Mouse (Mus musculus) hindbrain, embryonic 12.5 days (tissue): ENCODE data around the gene S100a5. TPM values are rescaled to one million over a fixed set of nuclear protein-coding genes. Genes with fewer than 3 reads are reported as not detected.

Experiments
- ATAC-seq: fragments of 200-750 bp; cut with Nextera tagmentation; 2 replicates; pipeline ENCODE4 v1.8.0; 2017; ENCODE audit warnings: moderate TSS enrichment; ENCODE audit not compliant: low FRiP score
- H3K27ac ChIP-seq: fragments of 300-500 bp; sonication (generic); 2 replicates; pipeline ENCODE4 v1.5.1; 2016; ENCODE audit warnings: mild to moderate bottlenecking
- H3K27me3 ChIP-seq: fragments of 300-500 bp; sonication (generic); 2 replicates; pipeline ENCODE4 v1.6.1; 2016; ENCODE audit warnings: mild to moderate bottlenecking
- H3K36me3 ChIP-seq: fragments of 300-500 bp; sonication (generic); 2 replicates; pipeline ENCODE4 v1.6.1; 2016; ENCODE audit warnings: mild to moderate bottlenecking
- H3K4me1 ChIP-seq: fragments of 300-500 bp; sonication (generic); 2 replicates; pipeline ENCODE4 v1.6.1; 2016
- H3K4me2 ChIP-seq: fragments of 300-500 bp; sonication (generic); replicated peaks from 2 replicates; pipeline ENCODE4 v1.6.1; 2016; ENCODE audit warnings: mild to moderate bottlenecking
- H3K4me3 ChIP-seq: fragments of 300-500 bp; sonication (generic); 2 replicates; pipeline ENCODE4 v1.5.1; 2016; ENCODE audit warnings: mild to moderate bottlenecking
- H3K9ac ChIP-seq: fragments of 300-500 bp; sonication (generic); 2 replicates; pipeline ENCODE4 v1.6.1; 2016; ENCODE audit warnings: mild to moderate bottlenecking, moderate library complexity
- H3K9me3 ChIP-seq: fragments of 300-500 bp; sonication (generic); replicated peaks from 2 replicates; pipeline ENCODE4 v1.6.1; 2016; ENCODE audit warnings: mild to moderate bottlenecking
- WGBS: fragments of 180-500 bp; shearing (Covaris S2); methylation state at CpG from one replicate; pipeline ENCODE4 v1.1.7; 2016; 5-methylcytosine and 5-hydroxymethylcytosine counted together
- polyA plus RNA-seq: library from polyadenylated mRNA; unstranded; fragments of >200 nt; fragmentation: Nextera tagmentation; extraction: Ambion mirVana; gene quantifications from 2 replicates; pipeline ENCODE4 v1.2.1, GENCODE M21; 2016

S100a5 gene
- polyA plus RNA-seq, 1 experiment from 2014 or later: not detected

DNA sequence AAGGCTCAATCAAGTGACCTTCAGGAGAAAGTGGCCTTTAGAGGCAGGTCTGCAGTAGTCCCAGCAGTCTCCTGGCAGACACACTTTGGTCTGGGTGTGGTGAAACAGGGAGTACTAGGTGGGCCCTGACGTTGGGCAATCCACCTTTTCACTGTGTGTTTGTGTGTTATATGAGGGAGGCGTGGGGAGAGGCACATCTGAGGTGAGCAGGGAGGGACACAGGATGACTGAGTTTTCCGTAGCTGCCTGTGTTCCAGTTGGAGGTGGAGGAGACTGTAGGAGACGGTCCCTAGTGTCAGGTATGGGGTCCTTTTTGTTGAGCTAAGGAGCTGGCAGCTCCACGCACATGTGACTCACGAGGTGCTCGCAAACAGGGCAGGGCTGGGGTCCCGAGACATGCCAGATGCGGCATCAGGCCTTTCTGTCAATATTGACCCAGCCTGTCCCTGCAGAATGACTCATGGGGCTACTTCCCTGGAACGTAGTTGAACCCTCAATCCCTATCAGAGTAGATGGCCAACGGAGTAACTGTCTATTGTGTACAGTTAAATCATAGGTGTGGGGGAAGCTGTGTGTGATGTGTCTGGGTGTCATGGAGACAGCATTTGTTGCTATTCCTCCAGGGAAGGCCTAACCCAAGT lies 6.4 kb downstream of the S100a5 start:
- H3K27ac ChIP-seq: no peak overlapping the region
- WGBS: 86% methylated on average over 11 of the region's 11 CpGs

GRCm38 (mm10) chr3:90615415-90615814 lies 7.1 kb downstream of the S100a5 start:
- Histone ChIP-seq H3K27me3 (0 out of 2 replicates have a peak, but pooled peaks cover 9% of the 10 kb centered on the region), H3K4me2 (no peak overlapping the region), H3K9me3 (no peaks in the 10 kb centered on the region), H3K4me3 (no peak overlapping the region), H3K9ac (no peak overlapping the region), H3K36me3 (no peaks in the 10 kb centered on the region), H3K4me1 (peaks cover 7% of the 10 kb centered on the region), H3K27ac (no peak overlapping the region)
- WGBS: 9% methylated on average over 7 of the region's 7 CpGs
- ATAC-seq: peak; percentile 36; the same call in 1 of the 2 replicates

More for the DNA sequence above, 6.4 kb downstream of the S100a5 start:
- Histone ChIP-seq H3K4me2 (no peak overlapping the region), H3K4me1 (peaks cover 7% of the 10 kb centered on the region), H3K9me3 (no peaks in the 10 kb centered on the region), H3K9ac (no peak overlapping the region), H3K36me3 (no peaks in the 10 kb centered on the region), H3K4me3 (no peak overlapping the region), H3K27me3 (0 out of 2 replicates have a peak, but pooled peaks cover 9% of the 10 kb centered on the region)
- no peak for ATAC-seq

- 67% methylated on average over 1 of the region's 1 CpGs for WGBS
- H3K4me1 ChIP-seq: peaks cover 7% of the 10 kb centered on the region
These were observed 7.6 kb downstream of the S100a5 start for GRCm38 (mm10) chr3:90615911-90616310.

GRCm38 (mm10) chr3:90617586-90617985 lies 9.3 kb downstream of the S100a5 start:
- ATAC-seq: no peak
- H3K27me3 ChIP-seq: 0 out of 2 replicates have a peak, but pooled peaks cover 9% of the 10 kb centered on the region
- H3K9ac ChIP-seq: no peak overlapping the region
- no peak overlapping the region for H3K27ac ChIP-seq
- 14% methylated on average over 1 of the region's 1 CpGs for WGBS
- H3K4me2 ChIP-seq: no peak overlapping the region
- no peaks in the 10 kb centered on the region for H3K36me3 ChIP-seq
- no peaks in the 10 kb centered on the region for H3K9me3 ChIP-seq
- no peak overlapping the region for H3K4me3 ChIP-seq
- H3K4me1 ChIP-seq: peaks cover 7% of the 10 kb centered on the region

More at GRCm38 (mm10) chr3:90615911-90616310, 7.6 kb downstream of the S100a5 start:
- no peaks in the 10 kb centered on the region for H3K9me3 ChIP-seq
- no peaks in the 10 kb centered on the region for H3K36me3 ChIP-seq
- ATAC-seq: no peak
- no peak overlapping the region for H3K27ac ChIP-seq
- H3K27me3 ChIP-seq: 0 out of 2 replicates have a peak, but pooled peaks cover 9% of the 10 kb centered on the region
- H3K9ac ChIP-seq: no peak overlapping the region
- no peak overlapping the region for H3K4me2 ChIP-seq
- no peak overlapping the region for H3K4me3 ChIP-seq

DNA sequence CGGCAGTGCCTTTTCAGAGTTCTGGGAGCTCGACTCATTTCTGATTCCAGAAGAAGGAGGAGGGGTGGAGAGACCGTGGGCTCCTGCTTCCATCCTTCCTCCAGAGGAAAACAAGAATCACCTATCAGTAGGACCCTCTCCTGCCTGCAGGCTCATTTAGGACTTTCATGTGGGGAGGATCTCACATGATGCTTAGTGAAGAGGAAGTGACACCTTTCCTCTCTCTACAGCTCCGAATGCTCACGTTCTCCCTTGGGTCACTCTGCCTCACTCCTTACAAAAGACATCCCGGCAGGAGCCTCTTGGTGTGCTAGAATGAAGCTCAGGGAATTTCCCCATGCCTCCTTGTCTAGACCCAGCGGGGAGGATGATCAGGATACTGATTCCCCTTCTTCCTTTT lies 13.2 kb downstream of the S100a5 start:
- WGBS: 60% methylated on average over 7 of the region's 7 CpGs
- H3K9me3 ChIP-seq: no peaks in the 10 kb centered on the region
- peaks cover 11% of the 10 kb centered on the region for H3K4me1 ChIP-seq
- no peak overlapping the region for H3K9ac ChIP-seq
- no peak for ATAC-seq
- no peaks in the 10 kb centered on the region for H3K36me3 ChIP-seq
- H3K27ac ChIP-seq: no peak overlapping the region
- no peak overlapping the region for H3K4me3 ChIP-seq
- no peaks in the 10 kb centered on the region for H3K27me3 ChIP-seq
- no peak overlapping the region for H3K4me2 ChIP-seq

GRCm38 (mm10) chr3:90623435-90624071 lies 15.2 kb downstream of the S100a5 start:
- peak; percentile 65 for ATAC-seq
- Histone ChIP-seq H3K4me1 (peaks cover 11% of the 10 kb centered on the region), H3K27ac (peak overlapping the region; percentile 5; the same call in 1 of the 2 replicates), H3K9me3 (no peaks in the 10 kb centered on the region), H3K27me3 (no peaks in the 10 kb centered on the region), H3K4me3 (no peak overlapping the region), H3K4me2 (no peak overlapping the region), H3K36me3 (no peaks in the 10 kb centered on the region), H3K9ac (no peak overlapping the region)
- 5% methylated on average over 2 of the region's 2 CpGs for WGBS

- Histone ChIP-seq H3K27me3 (no peaks in the 10 kb centered on the region), H3K9ac (no peak overlapping the region), H3K27ac (no peak overlapping the region), H3K4me1 (peaks cover 11% of the 10 kb centered on the region), H3K4me2 (no peak overlapping the region), H3K4me3 (no peak overlapping the region), H3K9me3 (no peaks in the 10 kb centered on the region), H3K36me3 (no peaks in the 10 kb centered on the region)
- ATAC-seq: no peak
- 71% methylated on average over 5 of the region's 5 CpGs for WGBS
These were observed 17.2 kb downstream of the S100a5 start for GRCm38 (mm10) chr3:90625496-90625895.

DNA sequence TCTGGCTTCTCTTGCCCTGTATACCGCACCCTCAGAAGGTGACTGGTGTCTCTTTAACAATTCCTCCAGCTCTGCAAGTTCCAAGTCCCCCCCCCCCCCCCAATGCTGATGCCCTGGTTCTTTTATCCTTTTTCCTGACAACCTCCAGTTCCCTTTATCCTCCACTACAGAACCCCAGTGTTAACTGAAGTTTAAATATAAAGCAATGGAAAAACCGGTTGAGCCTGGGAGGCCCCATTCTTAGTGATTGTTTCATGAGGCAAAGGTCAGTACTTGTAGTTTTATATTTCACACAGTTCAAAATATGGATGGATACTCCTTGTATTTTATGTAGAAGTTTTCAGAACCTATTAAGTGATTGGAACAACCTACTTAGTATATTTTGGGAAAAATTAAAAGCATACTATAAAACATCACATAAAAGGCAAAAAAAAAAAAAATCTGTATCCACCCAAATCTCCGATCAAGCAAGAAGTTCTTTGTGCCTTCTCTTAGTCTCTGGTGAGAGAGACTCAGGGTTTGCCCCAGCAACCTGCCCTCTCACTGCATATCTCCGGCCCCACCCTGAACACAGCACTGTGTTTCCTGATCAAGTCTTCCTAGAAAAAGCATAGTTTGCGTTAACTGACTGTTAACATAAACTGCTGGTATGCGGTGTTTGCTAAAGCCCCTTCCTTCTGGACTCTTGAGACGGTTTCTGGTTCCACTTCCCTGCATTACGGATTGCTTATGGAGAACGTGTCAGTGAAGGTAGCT lies 18.1 kb downstream of the S100a5 start:
- H3K9me3 ChIP-seq: no peaks in the 10 kb centered on the region
- no peak for ATAC-seq
- H3K36me3 ChIP-seq: no peaks in the 10 kb centered on the region
- peaks cover 11% of the 10 kb centered on the region for H3K4me1 ChIP-seq
- H3K4me3 ChIP-seq: no peak overlapping the region
- 78% methylated on average over 9 of the region's 9 CpGs for WGBS
- no peak overlapping the region for H3K4me2 ChIP-seq
- no peak overlapping the region for H3K9ac ChIP-seq
- H3K27ac ChIP-seq: no peak overlapping the region
- H3K27me3 ChIP-seq: no peaks in the 10 kb centered on the region

DNA sequence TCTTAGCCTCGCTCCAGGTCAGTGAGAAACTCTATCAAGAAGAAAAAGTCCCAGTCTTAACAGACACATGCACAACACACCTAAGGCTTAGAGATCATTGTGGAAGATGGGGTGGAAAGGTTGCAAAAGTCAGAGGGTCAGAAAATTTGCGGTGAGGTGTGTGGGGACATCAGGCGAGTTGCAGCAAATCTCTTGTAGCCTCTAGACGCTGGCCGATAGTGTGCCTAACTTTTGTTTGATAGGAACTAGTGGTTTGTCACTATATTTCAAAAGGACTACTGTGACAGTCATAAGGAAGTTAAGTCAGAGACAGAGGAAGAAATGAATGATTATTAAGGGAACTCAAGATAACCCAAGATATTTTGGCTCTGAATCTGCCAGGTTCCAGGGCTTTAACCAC lies 19.0 kb downstream of the S100a5 start:
- Histone ChIP-seq H3K4me1 (peaks cover 11% of the 10 kb centered on the region), H3K9ac (no peak overlapping the region), H3K9me3 (no peaks in the 10 kb centered on the region), H3K4me3 (no peak overlapping the region), H3K4me2 (no peak overlapping the region), H3K27me3 (no peaks in the 10 kb centered on the region), H3K36me3 (no peaks in the 10 kb centered on the region), H3K27ac (no peak overlapping the region)
- ATAC-seq: no peak
- WGBS: 91% methylated on average over 5 of the region's 5 CpGs

- ATAC-seq: no peak
- Histone ChIP-seq H3K4me1 (peaks cover 11% of the 10 kb centered on the region), H3K27ac (no peak overlapping the region), H3K4me3 (no peak overlapping the region), H3K36me3 (no peaks in the 10 kb centered on the region), H3K4me2 (no peak overlapping the region), H3K9me3 (no peaks in the 10 kb centered on the region), H3K27me3 (no peaks in the 10 kb centered on the region), H3K9ac (no peak overlapping the region)
- WGBS: 67% methylated on average over 4 of the region's 4 CpGs
These were observed 19.5 kb downstream of the S100a5 start for GRCm38 (mm10) chr3:90627807-90628206.

- Histone ChIP-seq H3K4me3 (no peak overlapping the region), H3K4me2 (no peak overlapping the region), H3K4me1 (no peaks in the 10 kb centered on the region; the same call in 1 of the 2 replicates), H3K27me3 (no peaks in the 10 kb centered on the region), H3K36me3 (no peaks in the 10 kb centered on the region), H3K27ac (no peak overlapping the region), H3K9ac (no peak overlapping the region), H3K9me3 (no peaks in the 10 kb centered on the region)
- ATAC-seq: no peak
- 75% methylated on average over 2 of the region's 2 CpGs for WGBS
These were observed 21.0 kb downstream of the S100a5 start for GRCm38 (mm10) chr3:90629298-90629697.

- Histone ChIP-seq H3K4me2 (no peak overlapping the region), H3K9me3 (no peaks in the 10 kb centered on the region), H3K9ac (no peak overlapping the region), H3K4me1 (no peaks in the 10 kb centered on the region), H3K4me3 (no peak overlapping the region), H3K27me3 (no peaks in the 10 kb centered on the region), H3K27ac (no peak overlapping the region), H3K36me3 (no peaks in the 10 kb centered on the region)
- 92% methylated on average over 2 of the region's 2 CpGs for WGBS
- ATAC-seq: no peak
These were observed 23.7 kb downstream of the S100a5 start for GRCm38 (mm10) chr3:90631984-90632383.
